Mouse (Mus musculus) spleen, adult 2 months (tissue): Measurements from ENCODE around the gene Eif4a2. TPM values are rescaled to one million over a fixed set of nuclear protein-coding genes. Genes with fewer than 3 reads are reported as not detected.
A peak's percentile ranks its signal among the peaks of the same experiment; 100 is the strongest.
"Not testable (repeated sequence)": the region's sequence is repeated elsewhere in the genome, so short reads cannot be mapped to it uniquely, and the experiment has no call there.

Experiments
- DNase-seq, 2 experiments: peaks; one replicate each; pipeline versions ENCODE4 v3.0.0 to v3.0.0-alpha.2; 2012 to 2021; ENCODE audit warnings: low spot score in 2 of 2, low read depth in 1 of 2
- H3K27ac ChIP-seq: fragments of 200-500 bp; 2 replicates; pipeline ENCODE4 v1.5.1; 2012; ENCODE audit warnings: low read length, inconsistent platforms; ENCODE audit not compliant: insufficient read depth
- H3K27me3 ChIP-seq: fragments of 200-500 bp; 2 replicates; pipeline ENCODE4 v1.6.1; 2012; ENCODE audit warnings: mild to moderate bottlenecking, moderate library complexity, low read length, inconsistent platforms; ENCODE audit not compliant: control insufficient read depth, insufficient read depth
- H3K36me3 ChIP-seq: fragments of 200-500 bp; 2 replicates; pipeline ENCODE4 v1.6.1; 2012; ENCODE audit warnings: mild to moderate bottlenecking, low read length, inconsistent platforms; ENCODE audit not compliant: control insufficient read depth, insufficient read depth
- H3K4me1 ChIP-seq: fragments of 200-500 bp; 2 replicates; pipeline ENCODE4 v1.6.1; 2011; ENCODE audit warnings: inconsistent platforms; ENCODE audit not compliant: control insufficient read depth, insufficient read depth, insufficient read length
- H3K4me3 ChIP-seq: fragments of 200-500 bp; 2 replicates; pipeline ENCODE4 v1.5.1; 2011; ENCODE audit warnings: mild to moderate bottlenecking, inconsistent platforms; ENCODE audit not compliant: insufficient read depth, insufficient read length; ENCODE audit errors: extremely low read depth
- CTCF ChIP-seq: fragments of 200-500 bp; IDR thresholded peaks from 2 replicates; pipeline ENCODE4 v1.5.1; 2011; ENCODE audit warnings: mild to moderate bottlenecking, inconsistent platforms; ENCODE audit not compliant: insufficient read depth, insufficient read length, insufficient replicate concordance; ENCODE audit errors: extremely low read depth
- POLR2A ChIP-seq: fragments of 200-500 bp; IDR thresholded peaks from 2 replicates; pipeline ENCODE4 v1.6.1; 2011; ENCODE audit warnings: low read depth, low read length, inconsistent platforms
- WGBS: fragments of 180-500 bp; shearing (Covaris S2); methylation state at CpG from one replicate; pipeline ENCODE4 v1.1.7; 2018; 5-methylcytosine and 5-hydroxymethylcytosine counted together
- polyA plus RNA-seq: library from polyadenylated mRNA; depleted of rRNA; stranded (reverse); fragments of >200 nt; gene quantifications from 2 replicates; pipeline ENCODE4 v1.2.3, GENCODE M21; 2012; rRNA removed

Gene Eif4a2
- 51.0 and 62.8 TPM in 2 replicates for polyA plus RNA-seq

DNA sequence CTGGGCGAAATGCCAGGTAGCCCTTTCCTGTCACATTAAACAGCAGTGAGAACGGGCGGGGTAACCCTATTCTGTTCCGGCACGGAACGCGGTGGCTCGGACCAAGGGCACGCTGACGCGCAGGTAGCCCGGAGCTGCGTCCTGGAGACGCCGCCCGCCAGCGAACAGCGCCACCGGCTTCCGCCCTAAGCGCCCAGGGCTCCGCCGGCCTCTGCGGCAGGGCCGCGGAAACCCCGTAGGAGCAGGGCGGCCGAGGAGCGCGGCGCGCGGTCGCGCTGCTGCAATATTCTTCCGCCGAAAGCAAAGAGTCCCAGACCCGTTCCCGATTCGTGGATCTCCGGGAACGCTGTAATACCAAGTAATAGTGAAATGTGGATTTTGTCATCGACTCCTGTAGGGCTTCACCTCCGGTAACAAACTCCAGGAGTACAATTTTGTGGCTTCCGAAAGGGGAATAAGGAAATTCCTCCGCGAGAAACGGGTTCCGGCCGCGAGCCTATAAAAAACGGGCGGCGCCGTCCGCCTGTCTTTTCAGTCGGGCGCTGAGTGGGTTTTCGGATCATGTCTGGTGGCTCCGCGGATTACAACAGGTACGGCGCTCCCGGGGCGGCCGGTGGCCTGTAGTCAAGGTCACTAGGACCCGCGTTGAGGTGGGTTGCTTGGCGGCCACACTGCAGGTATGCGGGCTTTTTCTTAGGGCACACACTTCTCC lies at the start of gene Eif4a2:
Eif4a2 (plus strand) TSS at position 214 of the 712 bp plus-strand sequence.
- Histone ChIP-seq H3K4me1 (peaks cover 5% of the 10 kb centered on the region), H3K36me3 (peaks cover 29% of the 10 kb centered on the region), H3K27me3 (no peaks in the 10 kb centered on the region), H3K27ac (peak within 1 kb of the TSS; percentile 99), H3K4me3 (peak within 1 kb of the TSS; percentile 93)
- WGBS, result under 1% methylated on average over 71 of the region's 71 CpGs
- no peak for TF ChIP-seq CTCF
- peak; percentile 97 for TF ChIP-seq POLR2A
- DNase-seq, result peak; percentile 89 to 94

GRCm38 (mm10) chr16:23057668-23058447 lies 49.4 kb upstream of the Eif4a2 start, which contains the start of gene Kng1:
Gene Kng1, plus strand, starts transcription at chr16:23057865.
- H3K27ac ChIP-seq, H3K36me3 ChIP-seq, H3K4me3 ChIP-seq, H3K27me3 ChIP-seq, DNase-seq, H3K4me1 ChIP-seq: not testable (repeated sequence)
- 69% methylated on average over 1 of the region's 1 CpGs for WGBS

- not testable (repeated sequence) for H3K27ac ChIP-seq, H3K4me1 ChIP-seq, H3K27me3 ChIP-seq, H3K4me3 ChIP-seq, H3K36me3 ChIP-seq, DNase-seq
- 59% methylated on average over 4 of the region's 4 CpGs for WGBS
Observed at GRCm38 (mm10) chr16:23059630-23060029, 47.6 kb upstream of the Eif4a2 start.

GRCm38 (mm10) chr16:23060781-23061325 lies 46.4 kb upstream of the Eif4a2 start:
- H3K27ac ChIP-seq, H3K36me3 ChIP-seq, DNase-seq, H3K27me3 ChIP-seq, H3K4me3 ChIP-seq, H3K4me1 ChIP-seq: not testable (repeated sequence)
- 89% methylated on average over 5 of the region's 5 CpGs for WGBS

DNA sequence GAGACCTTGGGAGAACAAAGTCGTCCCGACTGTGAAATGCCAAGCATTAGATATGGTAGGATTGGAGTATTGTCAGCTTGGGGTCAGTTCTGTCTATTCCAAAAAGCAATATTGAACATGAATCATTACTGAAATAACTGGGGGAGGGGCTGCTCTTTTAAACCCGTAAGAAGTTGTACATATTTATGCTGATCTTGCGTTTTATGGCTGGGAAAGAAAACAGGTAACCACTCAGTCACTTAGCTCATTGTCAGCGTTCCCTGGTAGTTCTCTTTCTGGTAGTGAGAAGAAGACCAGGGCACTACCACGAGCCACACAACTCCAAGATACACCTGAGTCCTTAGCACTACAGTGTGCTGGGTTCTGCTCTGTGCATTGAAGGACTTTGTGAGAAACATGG lies 29.7 kb upstream of the Eif4a2 start:
- H3K27me3 ChIP-seq, DNase-seq, H3K4me3 ChIP-seq, H3K36me3 ChIP-seq, H3K4me1 ChIP-seq, H3K27ac ChIP-seq: not testable (repeated sequence)
- 86% methylated on average over 6 of the region's 6 CpGs for WGBS

GRCm38 (mm10) chr16:23087159-23087558 lies 20.1 kb upstream of the Eif4a2 start:
- H3K27me3 ChIP-seq, H3K4me1 ChIP-seq, DNase-seq, H3K4me3 ChIP-seq, H3K36me3 ChIP-seq, H3K27ac ChIP-seq: not testable (repeated sequence)
- 73% methylated on average over 8 of the region's 8 CpGs for WGBS

DNA sequence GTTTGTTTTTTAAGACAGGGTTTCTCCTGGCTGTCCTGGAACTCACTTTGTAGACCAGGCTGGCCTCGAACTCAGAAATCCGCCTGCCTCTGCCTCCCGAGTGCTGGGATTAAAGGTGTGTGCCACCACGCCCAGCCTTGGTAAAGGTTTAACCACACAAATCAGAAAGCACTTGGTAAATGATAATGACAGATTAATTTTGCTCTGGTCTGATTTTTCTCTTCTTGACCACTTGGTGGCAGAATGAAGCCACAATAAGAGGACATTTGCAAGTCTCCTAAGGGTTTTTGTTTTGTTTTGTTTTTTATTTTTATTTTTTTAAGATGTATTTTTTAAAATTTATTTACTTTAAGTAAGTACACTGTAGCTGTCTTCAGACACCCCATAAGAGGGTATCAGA lies 19.5 kb upstream of the Eif4a2 start:
- H3K27ac ChIP-seq, H3K4me3 ChIP-seq, H3K4me1 ChIP-seq, H3K36me3 ChIP-seq, H3K27me3 ChIP-seq: not testable (repeated sequence)
- 34% methylated on average over 4 of the region's 4 CpGs for WGBS
- peak in 1 of 2 experiments; percentile 23 for DNase-seq

GRCm38 (mm10) chr16:23088491-23088890 lies 18.8 kb upstream of the Eif4a2 start:
- H3K27ac ChIP-seq, H3K4me3 ChIP-seq, DNase-seq, H3K4me1 ChIP-seq, H3K27me3 ChIP-seq, H3K36me3 ChIP-seq: not testable (repeated sequence)
- 88% methylated on average over 1 of the region's 1 CpGs for WGBS

- not testable (repeated sequence) for H3K4me3 ChIP-seq, H3K4me1 ChIP-seq, H3K27ac ChIP-seq, H3K36me3 ChIP-seq, DNase-seq, H3K27me3 ChIP-seq
Observed at GRCm38 (mm10) chr16:23091345-23091744, 15.9 kb upstream of the Eif4a2 start.
